Mouse (Mus musculus) embryonic facial prominence, embryonic 13.5 days (tissue): ENCODE results near the gene Foxd3. TPM values are rescaled to one million over a fixed set of nuclear protein-coding genes. Genes with fewer than 3 reads are reported as not detected.

Experiments used
- ATAC-seq: fragments of 200-750 bp; cut with Nextera tagmentation; 2 replicates; pipeline ENCODE4 v1.8.0; 2017; ENCODE audit warnings: low read depth; ENCODE audit not compliant: insufficient number of reproducible peaks, insufficient read depth, low FRiP score, low TSS enrichment
- H3K27ac ChIP-seq: fragments of 300-500 bp; sonication (generic); 2 replicates; pipeline ENCODE4 v1.5.1; 2015; ENCODE audit warnings: moderate library complexity, mild to moderate bottlenecking, inconsistent platforms
- H3K27me3 ChIP-seq: fragments of 300-500 bp; sonication (generic); 2 replicates; pipeline ENCODE4 v1.6.1; 2015; ENCODE audit warnings: mild to moderate bottlenecking, inconsistent platforms
- H3K36me3 ChIP-seq: fragments of 300-500 bp; sonication (generic); 2 replicates; pipeline ENCODE4 v1.6.1; 2015; ENCODE audit warnings: mild to moderate bottlenecking, inconsistent platforms
- H3K4me1 ChIP-seq: fragments of 300-500 bp; sonication (generic); 2 replicates; pipeline ENCODE4 v1.6.1; 2015; ENCODE audit warnings: inconsistent platforms
- H3K4me2 ChIP-seq: fragments of 300-500 bp; sonication (generic); 2 replicates; pipeline ENCODE4 v1.6.1; 2015; ENCODE audit warnings: moderate library complexity, mild to moderate bottlenecking, inconsistent platforms
- H3K4me3 ChIP-seq: fragments of 300-500 bp; sonication (generic); 2 replicates; pipeline ENCODE4 v1.5.1; 2015; ENCODE audit warnings: mild to moderate bottlenecking, inconsistent platforms
- H3K9ac ChIP-seq: fragments of 300-500 bp; sonication (generic); 2 replicates; pipeline ENCODE4 v1.6.1; 2015; ENCODE audit warnings: mild to moderate bottlenecking, inconsistent platforms
- H3K9me3 ChIP-seq: fragments of 300-500 bp; sonication (generic); 2 replicates; pipeline ENCODE4 v1.6.1; 2016; ENCODE audit warnings: inconsistent platforms
- WGBS: fragments of 180-500 bp; shearing (Covaris S2); methylation state at CpG from one replicate; pipeline ENCODE4 v1.1.7; 2015; ENCODE audit warnings: mixed read lengths; 5-methylcytosine and 5-hydroxymethylcytosine counted together
- microRNA-seq: library from miRNA; unstranded; fragments of <30 nt; microRNA quantifications from one replicate; pipeline ENCODE4, GENCODE M21; 2016
- polyA plus RNA-seq: library from polyadenylated mRNA; unstranded; fragments of >200 nt; fragmentation: Nextera tagmentation; extraction: Ambion mirVana; gene quantifications from 2 replicates; pipeline ENCODE4 v1.2.1, GENCODE M21; 2015

Gene Foxd3
- polyA plus RNA-seq, 1 experiment from 2014 or later: 0.90 TPM

- H3K9ac ChIP-seq: no peak overlapping the region
- ATAC-seq: no peak
- no peaks in the 10 kb centered on the region for H3K36me3 ChIP-seq
- H3K27ac ChIP-seq: no peak overlapping the region
- no peak overlapping the region for H3K4me2 ChIP-seq
- no peak overlapping the region for H3K4me3 ChIP-seq
- no peaks in the 10 kb centered on the region for H3K4me1 ChIP-seq
- no peaks in the 10 kb centered on the region for H3K27me3 ChIP-seq
- WGBS: 88% methylated on average over 6 of the region's 6 CpGs
- H3K9me3 ChIP-seq: no peaks in the 10 kb centered on the region
Observed at GRCm38 (mm10) chr4:99683941-99684340, 27.8 kb downstream of the Foxd3 start.

GRCm38 (mm10) chr4:99686308-99686707 lies 30.2 kb downstream of the Foxd3 start:
- no peak overlapping the region for H3K4me2 ChIP-seq
- no peak overlapping the region for H3K4me3 ChIP-seq
- no peak overlapping the region for H3K27ac ChIP-seq
- H3K36me3 ChIP-seq: no peaks in the 10 kb centered on the region
- no peak for ATAC-seq
- no peak overlapping the region for H3K9ac ChIP-seq
- 39% methylated on average over 5 of the region's 5 CpGs for WGBS
- H3K4me1 ChIP-seq: no peaks in the 10 kb centered on the region
- no peaks in the 10 kb centered on the region for H3K9me3 ChIP-seq
- H3K27me3 ChIP-seq: no peaks in the 10 kb centered on the region

Small RNA genes lying within 50 kb of the gene (microRNA-seq; reads per million reads assigned to microRNA genes)
- gene Gm23366: not detected

Other genes starting within 250 kb of the Foxd3 start
- 20.0 and 21.9 TPM in 2 replicates for gene Alg6, start 59.4 kb downstream of the Foxd3 start, polyA plus RNA-seq
- gene Efcab7, start 172.9 kb downstream of the Foxd3 start, polyA plus RNA-seq: 27.1 and 32.4 TPM in 2 replicates